Mouse (Mus musculus) gonadal fat pad, adult 2 months (tissue): ENCODE data around the gene Gm10570. TPM values are rescaled to one million over a fixed set of nuclear protein-coding genes. Genes with fewer than 3 reads are reported as not detected.

ENCODE experiments used
- DNase-seq: peaks from one replicate; pipeline ENCODE4 v3.0.0-alpha.2; 2012; ENCODE audit warnings: low read depth
- polyA plus RNA-seq: library from polyadenylated mRNA; depleted of rRNA; stranded (reverse); fragments of >200 nt; gene quantifications from 2 replicates; pipeline ENCODE4 v1.2.3, GENCODE M21; 2012

The Gm10570 gene
- polyA plus RNA-seq, 1 experiment: not detected

- no peak for DNase-seq
These were observed 1.5 kb downstream of the Gm10570 start for GRCm38 (mm10) chr4:130306796-130307630.

- DNase-seq: no peak
These were observed 3.7 kb downstream of the Gm10570 start for GRCm38 (mm10) chr4:130304746-130305145.

DNA sequence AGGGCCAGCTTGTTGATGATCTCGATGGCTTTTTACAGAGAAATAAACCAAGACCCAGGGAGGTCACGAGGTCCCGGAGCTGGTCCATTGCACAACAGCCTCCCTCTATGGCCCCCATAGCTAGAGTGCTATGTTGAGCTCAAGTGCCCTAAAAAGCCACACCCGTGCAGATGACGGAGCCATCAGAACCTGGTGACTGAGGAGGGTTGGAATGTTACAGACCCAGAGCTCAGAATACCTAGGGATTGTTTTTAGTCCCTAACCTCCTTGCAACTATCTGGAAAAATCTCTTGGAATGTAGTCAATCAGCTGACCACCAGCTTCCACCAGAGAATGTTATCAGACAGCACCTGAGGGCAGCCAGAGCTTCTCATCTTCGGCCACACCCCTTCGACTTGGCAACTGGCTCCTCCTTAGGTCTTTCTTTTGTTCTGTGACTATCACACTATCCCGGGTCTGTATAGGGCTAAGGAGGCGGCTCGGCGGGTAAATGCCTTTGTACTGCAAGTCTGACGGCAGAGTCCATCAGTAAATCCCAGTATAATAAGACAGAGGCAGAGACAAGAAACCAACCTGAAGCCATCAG, 6.1 kb downstream of the Gm10570 start:
- DNase-seq: no peak

GRCm38 (mm10) chr4:130299629-130300018, 8.8 kb downstream of the Gm10570 start:
- DNase-seq: no peak

DNA sequence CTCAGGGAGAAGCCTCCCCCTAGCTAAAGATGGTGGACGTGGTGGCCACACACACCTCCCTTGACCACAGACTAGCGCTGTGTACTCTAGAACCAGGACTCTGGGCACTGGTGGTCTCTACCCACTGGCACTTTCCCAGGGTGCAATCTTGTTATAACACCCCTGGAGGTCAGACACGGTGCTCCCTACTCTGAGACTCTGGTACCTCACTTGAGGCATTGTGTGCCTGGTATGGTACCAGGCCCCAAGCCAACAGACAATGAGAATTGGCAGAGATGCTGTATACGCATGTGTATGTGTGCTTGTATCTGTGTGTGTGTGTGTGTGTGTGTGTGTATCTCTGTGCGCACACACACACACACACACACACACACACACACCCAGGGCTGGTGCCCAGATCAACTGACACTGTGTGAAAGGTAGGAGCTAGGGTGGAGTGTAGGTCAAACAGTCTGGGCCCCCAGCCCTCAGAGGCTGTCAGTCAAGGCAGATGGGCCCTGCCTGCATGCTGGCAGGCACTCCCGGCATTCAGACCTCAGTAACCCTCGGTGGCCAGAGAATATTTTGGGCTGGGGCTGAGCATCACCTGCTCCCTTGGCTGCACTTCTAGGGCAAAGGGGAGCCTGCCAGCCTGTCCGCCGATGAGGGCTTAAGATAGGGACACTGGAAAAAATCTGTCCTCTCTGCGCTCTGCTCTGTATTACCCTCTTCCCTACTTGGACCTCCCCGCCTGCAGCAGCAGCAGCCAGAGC, 9.4 kb downstream of the Gm10570 start:
- no peak for DNase-seq

DNA sequence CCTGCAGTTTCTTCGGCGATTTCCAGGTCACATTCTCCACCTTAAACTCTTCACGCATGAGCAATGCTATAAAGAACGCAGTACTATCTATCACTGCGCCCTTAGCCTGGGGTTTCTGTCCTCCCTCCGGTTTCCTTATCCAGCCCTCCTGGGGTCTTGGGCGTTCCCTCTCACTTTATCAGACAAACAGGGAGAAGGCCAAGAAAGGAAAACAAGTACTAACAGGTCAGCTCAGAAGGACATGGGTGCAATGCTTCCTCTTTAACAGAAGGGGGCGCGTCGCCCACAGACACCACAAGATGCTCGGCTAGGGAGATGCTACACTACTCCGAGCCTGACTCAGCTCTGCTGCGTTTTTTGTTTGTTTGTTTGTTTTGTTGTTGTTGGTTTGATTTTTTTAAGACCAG, 11.3 kb downstream of the Gm10570 start:
- DNase-seq: no peak

DNA sequence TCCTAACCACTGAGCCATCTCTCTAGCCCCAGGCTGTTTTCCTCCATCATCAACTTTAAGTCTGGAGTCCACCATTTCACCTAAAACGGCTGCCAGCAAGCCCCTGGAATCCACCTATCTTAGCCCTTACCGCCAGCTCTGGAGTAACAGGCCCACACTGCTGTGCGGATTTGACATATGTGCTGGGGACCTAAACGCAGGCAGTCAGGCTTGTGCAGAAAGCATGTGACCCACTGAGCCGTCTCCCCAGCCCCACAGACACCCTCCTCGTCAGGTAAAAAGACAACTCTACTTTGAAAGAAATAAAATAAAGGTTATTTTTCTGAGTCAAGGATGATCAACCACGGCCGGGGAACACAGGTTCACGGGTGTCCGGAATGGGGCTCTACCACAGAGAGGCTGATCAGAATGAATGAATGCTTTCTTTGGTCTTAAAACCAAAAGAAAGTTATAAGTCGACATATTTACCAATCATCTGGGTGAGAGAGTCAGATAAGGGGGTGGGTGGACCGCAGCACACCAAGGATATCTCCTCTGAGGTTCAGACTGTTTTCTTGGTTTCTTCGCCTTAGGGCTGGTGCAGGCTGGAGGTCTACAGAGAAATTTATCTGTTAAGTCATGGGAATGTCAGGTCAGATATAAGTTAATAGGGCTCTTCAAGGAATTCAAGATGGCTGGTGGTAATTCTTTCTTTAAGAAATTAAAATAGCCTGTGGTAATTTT, 12.1 kb downstream of the Gm10570 start:
- DNase-seq: no peak

DNA sequence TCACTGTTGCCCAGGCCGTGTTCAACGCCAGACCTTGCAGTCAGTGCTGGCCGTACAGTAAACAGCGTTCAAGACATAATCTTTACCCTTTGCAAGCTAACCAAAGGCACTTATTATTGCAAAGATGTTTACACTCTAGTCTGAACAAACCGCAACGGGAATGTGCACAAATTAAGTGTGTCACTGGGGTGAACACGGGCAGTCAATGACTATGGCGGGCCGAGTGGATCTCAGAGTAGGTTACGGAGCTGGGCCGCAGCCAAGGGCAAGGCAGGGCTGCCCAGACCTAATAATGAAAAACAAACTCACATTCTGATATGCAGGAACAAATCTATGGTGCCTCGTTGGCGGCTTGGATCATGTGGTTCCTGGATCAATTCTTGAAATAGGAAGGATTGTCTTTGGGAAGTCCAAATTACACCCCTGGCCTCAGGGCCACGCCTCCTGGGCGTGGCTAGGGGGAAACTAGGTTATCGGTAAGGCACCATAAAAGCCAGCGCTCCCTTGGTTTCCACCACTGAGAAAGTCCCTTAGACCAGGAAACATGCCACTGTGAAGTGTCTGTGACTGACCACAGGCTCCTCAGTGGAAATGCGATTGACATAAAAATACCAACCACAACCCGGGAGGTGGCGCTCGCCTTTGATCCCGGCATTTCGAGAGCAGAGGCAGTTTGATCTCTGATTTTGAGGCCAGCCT, 13.3 kb downstream of the Gm10570 start:
- DNase-seq: no peak

- no peak for DNase-seq
These were observed 14.0 kb downstream of the Gm10570 start for GRCm38 (mm10) chr4:130294513-130294912.

DNA sequence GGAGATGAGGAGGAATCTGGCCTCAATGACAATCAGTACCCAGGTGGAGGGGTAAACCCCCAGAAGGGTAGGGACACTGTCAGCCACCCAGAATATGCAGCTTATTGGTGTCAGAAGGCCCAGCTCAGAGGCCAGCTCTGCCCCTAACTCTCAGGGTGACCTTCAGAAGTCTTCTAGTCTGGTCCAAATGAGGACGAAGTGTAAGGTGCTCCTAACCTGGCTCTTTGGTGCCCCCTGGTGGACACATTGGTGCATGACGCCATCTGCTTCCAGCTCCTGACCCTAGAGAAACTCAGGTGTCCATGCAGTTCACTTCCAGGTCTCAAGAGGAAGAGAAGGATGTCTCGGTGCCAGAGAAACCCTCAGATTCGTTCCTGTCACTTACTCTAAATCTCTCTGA, 16.2 kb downstream of the Gm10570 start:
- no peak for DNase-seq

DNA sequence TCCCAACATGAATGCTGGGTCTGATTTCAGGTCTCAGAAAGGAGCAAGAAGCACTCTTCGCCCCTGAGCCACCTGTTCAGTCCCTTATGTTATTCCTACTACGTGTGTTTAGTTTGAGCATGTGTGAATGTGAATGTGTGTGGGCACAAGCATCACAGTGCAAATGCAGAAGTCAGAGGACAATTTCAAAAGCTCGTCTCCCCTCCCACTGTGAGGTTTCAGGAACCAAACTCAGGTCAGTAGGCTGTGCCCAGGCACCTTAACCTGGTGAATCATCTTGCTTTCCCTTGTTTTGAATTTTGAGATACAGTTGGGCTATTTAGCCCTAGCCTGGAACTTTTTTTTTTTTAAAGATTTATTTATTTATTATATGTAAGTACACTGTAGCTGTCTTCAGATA, 18.6 kb downstream of the Gm10570 start:
- no peak for DNase-seq

- no peak for DNase-seq
These were observed 21.9 kb downstream of the Gm10570 start for GRCm38 (mm10) chr4:130286531-130286930.

DNA sequence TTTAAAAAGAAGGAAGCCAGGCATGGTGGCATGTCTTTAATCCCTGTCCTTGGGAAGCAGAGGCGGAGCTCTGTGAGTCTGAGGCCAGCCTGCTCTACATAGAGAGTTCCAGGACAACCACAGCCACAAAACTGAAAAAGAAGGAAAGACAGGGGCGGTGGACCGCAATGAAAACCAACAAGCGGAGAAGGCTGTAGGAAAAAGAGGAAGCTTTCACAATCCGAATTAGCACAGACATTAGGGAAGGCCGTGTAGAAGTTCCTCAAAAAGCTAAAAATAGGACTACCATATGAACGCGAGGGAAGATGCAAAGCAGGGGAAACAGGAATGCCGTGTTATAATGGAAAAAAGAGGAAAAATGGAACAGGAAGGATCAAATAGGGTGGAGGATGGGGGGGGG, 24.6 kb downstream of the Gm10570 start:
- no peak for DNase-seq

DNA sequence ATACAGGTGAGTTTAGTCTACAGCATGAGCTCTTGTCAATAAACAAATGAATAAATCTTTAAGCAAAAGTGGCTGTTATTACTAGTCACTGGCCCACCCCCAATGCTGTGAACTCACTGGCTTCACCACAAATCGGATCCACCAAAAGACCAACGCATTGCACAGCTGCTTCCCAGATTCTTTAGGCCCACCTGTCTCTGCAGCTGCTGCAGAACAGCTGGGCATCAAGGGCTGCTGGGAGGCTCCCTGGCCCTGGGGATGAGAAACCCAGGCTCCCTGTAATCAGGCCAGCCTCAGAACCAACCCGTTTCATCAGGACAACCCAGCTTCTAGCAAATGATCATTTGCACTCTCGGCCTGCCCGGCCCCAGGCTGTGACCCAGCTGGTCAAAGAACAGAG, 25.6 kb downstream of the Gm10570 start:
- DNase-seq: no peak

- DNase-seq: no peak
These were observed 29.4 kb downstream of the Gm10570 start, which contains the start of gene Serinc2 for GRCm38 (mm10) chr4:130279105-130279504. Serinc2 (minus strand) TSS chr4:130279205.

DNA sequence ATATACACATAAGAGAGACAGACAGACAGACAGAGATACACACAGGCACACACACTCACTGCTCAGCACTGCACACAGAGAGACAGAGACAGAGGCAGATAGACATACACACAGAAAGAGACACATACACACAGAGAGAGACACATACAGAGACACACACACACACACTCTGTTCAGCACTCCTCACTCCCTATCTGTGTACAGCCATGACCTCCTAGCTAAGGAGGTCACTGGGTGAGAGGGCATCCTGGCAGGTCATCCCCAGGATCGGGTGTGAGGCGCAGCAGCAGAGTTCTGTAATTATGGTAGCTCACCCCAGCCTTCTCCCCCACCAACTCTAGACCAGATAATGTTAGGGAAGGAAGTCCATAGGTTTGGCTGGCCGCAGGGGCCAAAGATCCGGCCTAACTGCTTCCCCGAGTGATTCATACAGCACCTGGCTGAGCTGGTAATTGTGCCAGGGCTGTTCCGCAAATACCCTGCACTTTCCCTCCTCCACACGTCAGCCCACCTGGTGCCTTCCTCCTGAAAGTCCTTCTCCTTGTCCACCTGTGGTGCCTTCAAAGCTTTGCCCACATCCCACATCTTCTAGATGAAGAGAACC, 31.8 kb downstream of the Gm10570 start:
- no peak for DNase-seq

GRCm38 (mm10) chr4:130275823-130276105, 32.7 kb downstream of the Gm10570 start:
- DNase-seq: no peak

DNA sequence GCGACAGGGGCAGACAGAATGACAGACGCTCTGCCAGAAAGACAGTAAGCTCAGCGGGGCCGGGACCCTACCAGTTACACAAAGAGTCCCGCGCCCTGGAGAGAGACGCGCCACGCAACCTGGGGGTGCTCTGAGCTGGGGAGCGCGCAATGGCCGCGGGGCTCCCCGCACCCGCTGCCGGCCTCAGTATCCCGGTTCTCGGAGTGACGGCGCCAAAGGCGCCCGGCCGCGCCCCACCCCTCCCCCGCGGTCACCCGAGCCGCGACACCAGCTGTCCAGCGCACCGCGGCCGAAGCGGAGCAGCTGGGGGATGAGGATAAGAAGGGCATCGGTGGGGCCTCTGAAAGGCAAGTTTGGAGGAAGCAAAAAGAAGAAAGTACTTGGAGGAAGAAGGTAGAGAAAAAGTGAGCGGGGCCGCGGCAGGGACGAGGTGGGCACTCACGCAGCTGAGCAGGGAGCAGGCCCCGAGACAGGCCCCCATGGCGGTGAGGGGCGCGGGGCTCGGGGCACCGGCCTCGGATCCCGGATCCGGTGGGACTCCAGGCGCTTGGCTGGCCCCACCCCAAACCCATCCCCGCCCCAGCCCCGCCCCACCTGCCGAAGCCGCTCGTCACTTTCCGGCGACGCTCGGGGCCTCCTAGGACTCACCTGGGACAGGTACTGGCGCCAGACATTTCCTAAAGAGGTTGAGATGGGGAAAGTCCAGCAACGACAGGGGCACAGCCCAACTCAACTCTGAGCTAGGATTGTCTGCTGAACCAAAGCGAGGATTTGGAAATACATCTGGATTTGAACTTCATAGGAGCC, 33.3 kb downstream of the Gm10570 start:
- no peak for DNase-seq

GRCm38 (mm10) chr4:130274346-130275015, 34.0 kb downstream of the Gm10570 start:
- DNase-seq: no peak
